Mouse (Mus musculus) c-Kit-positive CD71-negative TER-119-negative erythroid progenitor cells, embryonic 14.5 days (primary cell): Measurements from ENCODE around the gene Dnajc7.
"Not testable (repeated sequence)": the region's sequence is repeated elsewhere in the genome, so short reads cannot be mapped to it uniquely, and the experiment has no call there.

Experiments
- DNase-seq: peaks from one replicate; pipeline ENCODE4 v3.0.0-alpha.2; 2013; ENCODE audit warnings: low read depth

Dnajc7 gene

GRCm38 (mm10) chr11:100619982-100620381 lies at the start of gene Dnajc7:
Gene Dnajc7, minus strand, starts transcription at chr11:100620168.
- DNase-seq, result no peak

- no peak for DNase-seq
Observed at GRCm38 (mm10) chr11:100659806-100660205, 39.8 kb upstream of the Dnajc7 start.

- DNase-seq, result no peak
Observed at GRCm38 (mm10) chr11:100656458-100656857, 36.5 kb upstream of the Dnajc7 start.

GRCm38 (mm10) chr11:100655589-100655988 lies 35.6 kb upstream of the Dnajc7 start:
- not testable (repeated sequence) for DNase-seq

- DNase-seq, result no peak
Observed at GRCm38 (mm10) chr11:100651748-100652147, 31.8 kb upstream of the Dnajc7 start.

GRCm38 (mm10) chr11:100651205-100651604 lies 31.2 kb upstream of the Dnajc7 start:
- DNase-seq, result no peak

DNA sequence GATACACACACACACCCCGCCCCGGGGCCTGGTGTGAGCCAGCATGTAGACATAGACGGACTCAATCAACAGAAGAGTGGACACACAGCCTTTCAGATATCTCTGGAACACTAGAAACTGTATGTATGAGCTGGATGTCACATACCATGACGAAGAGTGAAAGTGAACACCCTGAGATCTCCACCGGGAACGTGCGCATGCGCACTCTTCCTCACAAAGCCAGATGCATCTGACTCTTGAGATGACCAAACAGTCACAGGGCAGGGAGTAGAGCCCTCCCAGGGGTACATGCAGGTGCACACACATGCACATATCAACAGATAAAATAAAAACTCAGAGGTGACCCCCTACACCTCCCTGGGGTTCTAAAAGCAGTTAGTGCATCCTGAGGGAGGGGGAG lies 28.4 kb upstream of the Dnajc7 start:
- no peak for DNase-seq

DNA sequence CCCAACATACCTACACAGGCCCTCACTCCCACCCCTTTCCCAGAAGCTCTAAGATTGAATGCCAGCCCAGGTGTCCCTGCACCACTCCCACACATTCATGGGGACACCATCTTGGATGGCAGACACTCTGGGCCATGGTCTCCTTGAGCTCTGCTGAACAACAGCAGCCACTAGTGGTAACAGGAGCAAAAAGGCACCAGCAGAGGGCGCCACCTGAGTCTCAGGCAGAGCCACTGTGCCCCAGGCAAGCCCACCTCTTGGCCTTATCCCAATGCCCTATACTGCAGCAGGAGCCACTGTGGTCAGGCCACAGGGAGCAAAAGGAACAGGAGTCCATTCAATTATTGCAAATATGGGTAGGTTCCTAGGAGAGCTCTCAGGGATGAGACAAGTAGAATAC lies 26.3 kb upstream of the Dnajc7 start:
- peak; percentile 48 for DNase-seq

DNA sequence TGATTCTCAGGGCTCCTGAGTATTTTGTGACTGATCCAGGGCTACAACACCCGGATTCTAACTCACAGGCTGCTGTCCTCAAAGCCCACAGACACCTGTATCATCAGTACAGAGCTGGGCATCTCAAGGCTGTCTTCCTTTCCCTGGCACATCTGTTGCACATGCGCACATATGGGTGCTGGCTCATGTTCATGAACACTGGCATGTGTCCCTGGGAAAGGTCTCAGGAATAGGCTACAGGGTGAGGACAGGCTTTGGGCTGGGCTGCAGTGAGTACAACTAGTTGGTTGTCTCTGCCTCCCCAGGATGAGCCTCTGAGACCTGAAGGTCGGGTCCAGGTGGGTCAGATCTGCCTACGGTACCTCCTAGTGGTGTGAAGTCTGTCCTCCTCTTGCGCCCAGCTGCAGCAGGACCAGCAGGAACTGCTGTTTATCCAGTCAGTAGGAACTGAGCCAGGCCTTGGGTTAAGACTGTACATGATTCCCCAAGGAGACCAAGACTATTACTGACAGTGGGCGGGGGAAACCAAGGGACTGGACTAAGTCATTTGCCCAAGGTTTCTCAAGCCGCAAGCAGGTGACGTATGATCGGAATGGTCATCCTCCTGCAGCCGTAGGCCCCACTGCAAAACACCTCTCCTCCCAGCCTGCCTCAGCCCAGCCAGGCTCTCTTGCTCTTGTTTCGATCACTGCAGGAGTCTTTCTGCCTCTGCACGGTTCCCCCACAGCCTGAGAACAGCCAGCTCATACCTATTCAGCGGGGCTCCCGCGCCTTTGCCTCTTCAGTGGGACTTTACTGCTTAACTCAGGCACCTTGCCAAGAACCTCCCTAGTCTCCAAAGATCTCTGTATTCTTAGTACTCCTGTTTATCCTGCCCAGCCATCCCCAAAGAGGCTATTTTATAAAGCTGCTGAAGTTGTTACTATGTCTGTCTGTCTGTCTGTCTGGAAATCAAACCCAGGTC lies 23.9 kb upstream of the Dnajc7 start:
- no peak for DNase-seq

DNA sequence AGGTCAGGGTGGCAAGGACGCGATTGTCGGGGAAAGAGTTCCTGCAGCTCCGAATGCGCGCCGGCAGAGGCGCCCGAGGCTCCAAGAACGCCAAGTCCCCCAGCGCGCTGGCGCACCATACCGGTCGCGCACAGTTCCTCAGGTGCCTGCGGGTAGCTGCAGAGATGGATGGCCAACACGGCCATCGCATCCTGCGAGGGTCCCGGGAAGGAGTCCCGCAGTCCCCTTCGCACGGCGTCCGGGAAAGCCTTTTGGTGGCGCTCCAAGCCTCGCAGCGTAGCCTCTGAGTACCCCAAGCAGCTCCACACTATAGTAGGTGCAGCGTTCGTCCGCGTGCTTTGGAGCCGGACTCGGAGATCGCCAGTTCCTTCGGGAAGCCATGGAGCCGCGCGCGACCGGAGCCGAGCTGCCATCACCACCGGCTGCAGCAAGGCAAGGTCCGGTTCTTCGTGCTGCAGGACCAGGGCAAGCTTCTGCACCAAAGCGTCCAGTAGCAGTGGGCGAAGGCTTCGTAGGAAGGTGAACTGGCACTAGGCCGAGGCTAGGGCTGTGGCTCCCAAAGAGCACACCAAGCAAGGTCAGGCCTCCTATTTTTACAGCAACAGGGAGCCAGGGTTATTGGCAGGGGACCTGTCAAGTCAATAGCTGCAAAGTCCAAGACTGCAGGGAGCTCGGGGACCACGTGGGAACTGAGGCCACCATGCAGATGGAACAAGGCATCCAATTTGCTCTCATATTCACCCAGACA lies 20.4 kb upstream of the Dnajc7 start:
- DNase-seq, result no peak

DNA sequence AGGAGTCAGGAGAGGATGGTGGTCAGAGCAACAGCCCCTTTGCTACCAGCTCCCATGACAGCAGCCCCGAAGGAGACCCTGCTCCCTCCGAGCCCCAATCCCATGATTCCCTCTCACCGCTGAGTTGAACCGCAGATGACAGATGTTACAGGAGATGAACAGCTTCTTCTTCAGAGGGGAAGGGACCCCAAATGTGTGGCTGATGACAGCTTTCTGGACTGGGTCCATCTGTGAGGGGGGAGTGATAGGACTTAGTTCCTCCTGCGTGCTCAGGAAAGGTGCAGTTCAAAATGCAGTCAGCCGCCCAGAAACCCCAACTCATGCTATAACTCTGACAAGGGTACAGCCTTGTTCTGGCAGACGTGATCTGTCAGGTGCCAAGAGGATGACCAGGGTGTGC lies 14.6 kb upstream of the Dnajc7 start:
- no peak for DNase-seq

DNA sequence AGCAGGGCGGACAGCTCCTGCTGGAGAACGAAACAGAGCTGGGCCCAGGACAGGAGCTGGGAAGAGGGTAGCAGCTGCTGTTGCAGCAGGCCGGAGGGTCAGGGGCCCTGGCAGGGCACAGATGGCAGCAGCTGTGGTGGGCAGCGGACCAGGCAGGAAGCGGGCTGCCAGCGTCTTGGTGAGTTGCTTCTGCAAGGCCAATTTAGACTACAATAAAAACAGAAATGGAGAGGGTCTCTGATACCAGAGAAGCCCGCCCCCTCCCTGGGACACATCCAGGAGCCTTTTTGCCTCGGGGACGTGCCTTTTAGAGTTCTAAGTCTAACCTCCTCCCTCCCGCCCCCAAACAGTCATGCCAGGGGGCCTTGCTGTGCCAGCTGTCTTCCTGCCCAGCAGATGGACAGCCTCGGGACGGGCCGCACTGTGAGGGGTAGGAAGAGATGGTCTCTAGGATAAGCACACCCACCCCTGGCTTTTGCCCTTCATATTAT lies 8.9 kb upstream of the Dnajc7 start:
- DNase-seq, result no peak

DNA sequence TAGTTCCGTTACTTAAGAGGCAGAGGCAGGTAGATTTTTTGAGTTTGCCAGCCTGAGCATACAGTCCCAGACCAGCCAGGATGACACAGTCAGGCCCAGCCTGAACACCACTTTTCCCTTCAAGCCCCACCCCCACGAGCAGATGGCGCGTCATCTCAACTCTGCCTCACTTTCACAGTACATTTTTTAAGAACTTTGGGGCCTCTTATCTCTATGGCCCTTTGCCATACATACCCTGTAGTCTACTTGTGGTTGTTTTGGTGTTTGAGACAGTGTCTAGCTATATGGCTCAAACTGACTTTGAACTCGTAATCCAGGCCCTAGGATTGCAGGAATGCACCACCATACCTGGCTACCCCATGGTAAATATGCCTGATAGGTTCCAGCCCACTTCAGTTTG lies 8.1 kb upstream of the Dnajc7 start:
- no peak for DNase-seq

DNA sequence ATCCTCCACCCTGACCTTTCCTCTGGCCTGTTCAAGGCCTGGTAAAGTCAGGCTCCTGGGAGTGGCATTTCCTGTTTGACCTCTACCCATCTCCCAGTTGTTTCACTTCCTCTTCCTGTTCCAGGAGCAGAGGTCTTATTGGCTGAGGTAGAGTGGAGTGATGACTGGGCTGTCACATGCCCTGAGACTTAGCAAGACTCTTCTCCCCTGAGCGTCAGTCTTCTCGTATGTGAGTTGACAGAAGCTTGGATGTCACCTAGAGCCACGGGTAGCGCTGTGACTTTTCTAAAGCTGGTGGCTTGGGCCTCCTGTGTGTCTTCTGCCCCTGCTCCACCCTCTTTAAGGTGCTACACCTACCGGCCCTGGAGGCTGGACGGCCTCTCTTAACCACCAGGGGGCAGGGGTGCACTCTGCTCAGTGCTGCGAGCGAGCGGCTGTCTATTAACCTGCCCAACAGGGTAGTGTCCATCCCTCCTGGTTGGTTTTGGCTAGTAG lies 6.8 kb upstream of the Dnajc7 start:
- DNase-seq, result peak; percentile 53

DNA sequence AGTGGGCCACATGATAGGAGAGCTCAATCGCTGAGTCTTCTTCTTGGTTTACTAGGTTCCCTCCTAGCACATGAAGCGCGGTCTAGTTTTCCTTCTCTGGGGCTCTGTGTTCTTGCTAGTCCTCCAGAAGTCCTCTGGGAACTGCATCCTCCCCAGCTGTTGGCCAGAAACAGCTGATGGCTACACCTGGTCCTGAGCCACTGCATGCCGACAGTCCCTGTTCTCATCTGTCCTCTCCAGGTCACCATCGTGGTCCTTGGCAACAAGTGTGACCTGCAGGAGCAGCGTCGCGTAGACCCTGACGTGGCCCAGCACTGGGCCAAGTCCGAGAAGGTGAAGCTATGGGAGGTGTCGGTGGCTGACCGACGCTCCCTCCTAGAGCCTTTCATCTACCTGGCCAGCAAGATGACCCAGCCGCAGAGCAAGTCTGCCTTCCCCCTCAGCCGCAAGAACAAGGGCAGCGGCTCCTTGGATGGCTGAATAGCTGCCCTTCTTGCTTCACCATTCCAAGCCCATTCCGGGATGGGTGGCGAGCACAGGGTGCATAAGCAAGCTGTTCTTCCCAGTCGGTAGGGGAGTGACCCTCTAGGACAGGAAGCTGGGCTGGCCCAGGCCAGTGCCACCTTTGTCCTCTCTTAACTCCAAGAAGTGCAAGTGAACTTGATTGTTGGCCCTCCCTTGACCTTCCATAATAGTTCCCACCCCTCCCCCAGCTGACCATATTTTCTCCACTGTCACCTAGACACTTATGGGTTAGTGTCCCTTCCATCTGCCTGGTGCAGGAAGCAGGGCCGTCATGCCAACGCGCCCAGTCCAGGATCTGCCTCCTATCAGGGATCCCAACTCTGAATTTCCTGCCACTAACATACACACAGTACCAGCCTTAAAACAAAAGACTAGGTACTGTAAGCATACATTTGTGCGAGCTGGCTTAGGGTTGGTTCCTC lies 6.1 kb upstream of the Dnajc7 start:
- no peak for DNase-seq

GRCm38 (mm10) chr11:100623867-100624266 lies 3.9 kb upstream of the Dnajc7 start:
- DNase-seq, result no peak

DNA sequence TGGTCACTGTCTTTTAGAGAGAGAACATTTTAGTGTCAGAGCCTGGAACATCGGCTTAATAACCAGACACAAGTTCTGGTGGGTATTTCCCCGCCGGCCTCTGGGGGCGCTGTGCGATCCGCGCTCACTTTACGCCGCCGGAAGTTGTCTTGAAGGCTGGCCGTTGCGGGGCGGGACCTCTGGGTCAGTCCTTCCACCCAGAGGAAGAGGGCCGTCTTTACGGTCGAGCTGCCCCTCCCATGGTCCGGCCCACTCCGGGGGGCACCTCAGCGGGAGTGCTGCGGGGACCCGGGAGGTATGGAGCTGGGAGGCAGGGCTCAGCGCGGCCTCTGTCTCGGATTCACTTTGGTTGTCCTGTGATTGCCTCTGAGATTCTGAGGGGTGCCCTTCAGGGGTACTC lies 2.7 kb upstream of the Dnajc7 start:
- DNase-seq, result peak; percentile 88

- peak; percentile 88 for DNase-seq
Observed at GRCm38 (mm10) chr11:100619485-100619975, 438 bp downstream of the Dnajc7 start.

GRCm38 (mm10) chr11:100618761-100619484 lies 1.0 kb downstream of the Dnajc7 start, which contains the start of gene Nkiras2:
Gene Nkiras2, plus strand, starts transcription at chr11:100619244.
- DNase-seq, result peak; percentile 80

DNA sequence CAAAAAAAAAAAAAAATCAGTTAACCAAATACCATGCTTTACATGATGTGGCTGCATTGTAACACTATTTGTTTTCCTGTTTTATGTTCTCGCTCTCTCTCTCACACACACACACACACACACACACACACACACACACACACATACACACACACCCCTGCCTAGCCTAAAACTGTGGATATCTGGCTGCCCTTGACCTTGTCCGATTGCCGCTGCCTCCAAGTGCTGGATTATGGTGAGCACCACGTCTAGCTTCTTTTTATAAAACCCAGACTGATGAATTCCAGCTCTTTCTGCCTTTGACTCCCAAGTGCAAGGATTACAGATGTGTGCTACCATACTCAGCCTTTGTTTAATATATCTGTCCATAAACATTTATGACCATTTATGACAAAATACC lies 2.5 kb downstream of the Dnajc7 start:
- no peak for DNase-seq

- not testable (repeated sequence) for DNase-seq
Observed at GRCm38 (mm10) chr11:100616836-100617235, 3.1 kb downstream of the Dnajc7 start.
